Mouse (Mus musculus): ENCODE results near the gene Hes3. TPM values are rescaled to one million over a fixed set of nuclear protein-coding genes. Genes with fewer than 3 reads are reported as not detected.
A peak's percentile ranks its signal among the peaks of the same experiment; 100 is the strongest.

Hes3 gene
- polyA plus RNA-seq, 1 experiment from 2014 or later, result 1.2 TPM

DNA sequence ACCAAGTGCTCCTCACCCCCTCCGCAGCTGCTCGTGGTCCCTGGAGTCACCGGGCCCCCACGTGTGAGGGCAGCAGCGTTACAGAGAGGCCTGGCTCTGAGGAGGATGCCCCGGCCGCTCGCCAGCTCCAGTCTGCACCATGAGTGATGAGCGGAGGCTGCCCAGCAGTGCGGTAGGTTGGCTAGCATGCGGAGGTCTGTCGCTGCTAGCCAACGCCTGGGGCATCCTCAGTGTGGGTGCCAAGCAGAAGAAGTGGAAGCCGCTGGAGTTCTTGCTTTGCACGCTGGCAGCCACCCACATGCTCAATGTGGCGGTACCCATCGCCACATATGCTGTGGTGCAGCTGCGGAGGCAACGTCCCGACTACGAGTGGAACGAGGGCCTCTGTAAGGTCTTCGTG is 12.5 kb downstream of the Hes3 start:
- no peak overlapping the region for H3K27ac ChIP-seq (replicated peaks; ENCODE audit: low read depth, low read length)
- no peak overlapping the region for H3K4me3 ChIP-seq (replicated peaks; ENCODE audit: low read depth, low read length)
- no peak for ATAC-seq (ENCODE audit: low FRiP score, low TSS enrichment)
- no peak for DNase-seq
- no peak overlapping the region for H3K4me2 ChIP-seq (ENCODE audit: low read length)
- H3K36me3 ChIP-seq (ENCODE audit: control insufficient read depth, insufficient read depth, low read length), result peaks cover 11% of the 10 kb centered on the region; the same call in 1 of the 2 replicates
- H3K27me3 ChIP-seq (ENCODE audit: control insufficient read depth, insufficient read depth, low read length), result peaks cover 82% of the 10 kb centered on the region
- H3K9me3 ChIP-seq (ENCODE audit: control insufficient read depth, low read length), result no peaks in the 10 kb centered on the region
- no peak overlapping the region for H3K9ac ChIP-seq (replicated peaks; ENCODE audit: low read length)
- 88% methylated on average over 23 of the region's 23 CpGs for WGBS
- H3K4me1 ChIP-seq (ENCODE audit: control insufficient read depth, insufficient read depth, low read length), result peaks cover 9% of the 10 kb centered on the region; the same call in 1 of the 2 replicates

- no peak overlapping the region for H3K4me2 ChIP-seq (ENCODE audit: low read length)
- WGBS, result 78% methylated on average over 2 of the region's 2 CpGs
- no peak overlapping the region for H3K27ac ChIP-seq (replicated peaks; ENCODE audit: low read depth, low read length)
- no peaks in the 10 kb centered on the region for H3K9me3 ChIP-seq (ENCODE audit: control insufficient read depth, low read length)
- DNase-seq (no peak), ATAC-seq (ENCODE audit: low FRiP score, low TSS enrichment) (no peak)
- H3K36me3 ChIP-seq (ENCODE audit: control insufficient read depth, insufficient read depth, low read length), result peaks cover 11% of the 10 kb centered on the region; the same call in 1 of the 2 replicates
- H3K4me1 ChIP-seq (ENCODE audit: control insufficient read depth, insufficient read depth, low read length), result peaks cover 16% of the 10 kb centered on the region; the same call in 1 of the 2 replicates
- H3K4me3 ChIP-seq (replicated peaks; ENCODE audit: low read depth, low read length), result no peak overlapping the region
- H3K9ac ChIP-seq (replicated peaks; ENCODE audit: low read length), result no peak overlapping the region
- peaks cover 76% of the 10 kb centered on the region for H3K27me3 ChIP-seq (ENCODE audit: control insufficient read depth, insufficient read depth, low read length)
Measured at GRCm38 (mm10) chr4:152277916-152278315, 13.5 kb downstream of the Hes3 start.

GRCm38 (mm10) chr4:152276389-152277347 is 14.8 kb downstream of the Hes3 start:
- Histone ChIP-seq H3K4me3 (replicated peaks; ENCODE audit: low read depth, low read length) (no peak overlapping the region), H3K9ac (replicated peaks; ENCODE audit: low read length) (no peak overlapping the region), H3K27me3 (ENCODE audit: control insufficient read depth, insufficient read depth, low read length) (peaks cover 65% of the 10 kb centered on the region), H3K27ac (replicated peaks; ENCODE audit: low read depth, low read length) (no peak overlapping the region), H3K4me1 (ENCODE audit: control insufficient read depth, insufficient read depth, low read length) (peaks cover 17% of the 10 kb centered on the region; the same call in 1 of the 2 replicates), H3K4me2 (ENCODE audit: low read length) (no peak overlapping the region), H3K36me3 (ENCODE audit: control insufficient read depth, insufficient read depth, low read length) (peaks cover 11% of the 10 kb centered on the region; the same call in 1 of the 2 replicates), H3K9me3 (ENCODE audit: control insufficient read depth, low read length) (no peaks in the 10 kb centered on the region)
- 54% methylated on average over 10 of the region's 10 CpGs for whole genome bisulfite sequencing
- no peak for DNase-seq
- no peak for ATAC-seq (ENCODE audit: low FRiP score, low TSS enrichment)

DNA sequence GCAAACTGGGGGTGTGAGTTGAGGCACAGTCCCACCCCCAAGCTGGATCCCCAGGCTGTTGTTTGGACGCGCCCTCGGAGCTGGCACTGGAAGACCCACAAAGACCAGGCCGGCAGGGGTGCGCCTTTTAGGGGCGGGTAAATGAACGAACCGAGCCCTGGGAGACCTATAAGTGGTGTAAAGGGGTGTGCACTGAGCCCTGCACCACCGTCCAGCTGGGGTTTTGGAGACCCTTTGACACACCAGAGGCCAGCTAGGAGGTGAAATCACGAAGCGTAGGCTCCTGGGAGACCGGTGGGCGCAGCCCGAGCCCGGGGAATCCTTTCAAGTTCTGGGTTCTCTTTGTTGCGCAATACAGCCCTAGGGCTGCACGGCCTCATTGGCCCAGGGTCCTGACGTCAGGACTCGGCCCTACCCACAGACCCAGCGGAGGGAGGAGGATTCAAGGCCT is 16.8 kb downstream of the Hes3 start:
- DNase-seq (peak; percentile 70), ATAC-seq (ENCODE audit: low FRiP score, low TSS enrichment) (peak; percentile 35; the same call in 1 of the 2 replicates)
- under 1% methylated on average over 20 of the region's 20 CpGs for WGBS
- peaks cover 48% of the 10 kb centered on the region for H3K27me3 ChIP-seq (ENCODE audit: control insufficient read depth, insufficient read depth, low read length)
- peak overlapping the region; percentile 74 for H3K9ac ChIP-seq (replicated peaks; ENCODE audit: low read length)
- H3K4me1 ChIP-seq (ENCODE audit: control insufficient read depth, insufficient read depth, low read length), result peaks cover 17% of the 10 kb centered on the region; the same call in 1 of the 2 replicates
- no peak overlapping the region for H3K27ac ChIP-seq (replicated peaks; ENCODE audit: low read depth, low read length)
- peak overlapping the region; percentile 87 for H3K4me2 ChIP-seq (ENCODE audit: low read length)
- peak overlapping the region; percentile 57 for H3K4me3 ChIP-seq (replicated peaks; ENCODE audit: low read depth, low read length)
- H3K9me3 ChIP-seq (ENCODE audit: control insufficient read depth, low read length), result no peaks in the 10 kb centered on the region
- peaks cover 2% of the 10 kb centered on the region; the same call in 1 of the 2 replicates for H3K36me3 ChIP-seq (ENCODE audit: control insufficient read depth, insufficient read depth, low read length)

GRCm38 (mm10) chr4:152273621-152274236 is 17.7 kb downstream of the Hes3 start, which contains the start of gene Gpr153:
Gene Gpr153, plus strand, starts transcription at chr4:152274232.
- WGBS, result 1% methylated on average over 46 of the region's 48 CpGs
- Histone ChIP-seq H3K4me2 (ENCODE audit: low read length) (peak within 1 kb of the TSS; percentile 87), H3K27ac (replicated peaks; ENCODE audit: low read depth, low read length) (peak within 1 kb of the TSS; percentile 64), H3K9ac (replicated peaks; ENCODE audit: low read length) (peak within 1 kb of the TSS; percentile 74), H3K9me3 (ENCODE audit: control insufficient read depth, low read length) (no peaks in the 10 kb centered on the region), H3K4me1 (ENCODE audit: control insufficient read depth, insufficient read depth, low read length) (peaks cover 17% of the 10 kb centered on the region; the same call in 1 of the 2 replicates), H3K27me3 (ENCODE audit: control insufficient read depth, insufficient read depth, low read length) (peaks cover 42% of the 10 kb centered on the region), H3K4me3 (replicated peaks; ENCODE audit: low read depth, low read length) (peak within 1 kb of the TSS; percentile 57), H3K36me3 (ENCODE audit: control insufficient read depth, insufficient read depth, low read length) (no peaks in the 10 kb centered on the region)
- ATAC-seq (ENCODE audit: low FRiP score, low TSS enrichment) (peak; percentile 54), DNase-seq (peak; percentile 76)

DNA sequence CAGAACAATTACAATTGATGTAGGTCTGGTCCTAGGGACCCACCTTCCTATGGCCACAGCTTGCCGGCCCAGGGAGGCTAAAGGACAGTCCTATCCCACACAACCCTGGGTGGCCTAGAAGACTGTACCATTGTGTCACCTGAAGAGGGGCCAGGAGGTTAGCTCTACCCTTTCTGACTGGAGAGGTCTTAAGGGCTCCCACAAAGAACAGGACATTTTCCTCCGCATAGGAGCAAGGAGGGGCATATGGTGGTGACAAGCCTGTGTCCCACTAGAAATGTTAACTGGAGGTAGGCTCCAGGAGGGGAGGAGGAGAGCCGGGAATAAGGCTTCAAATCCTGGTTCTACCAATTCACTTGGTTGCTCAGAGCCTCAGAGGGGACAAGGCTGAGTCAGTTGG is 18.3 kb downstream of the Hes3 start:
- H3K27ac ChIP-seq (replicated peaks; ENCODE audit: low read depth, low read length), result peak overlapping the region; percentile 64
- 22% methylated on average over 3 of the region's 3 CpGs for WGBS
- DNase-seq, result no peak
- H3K4me2 ChIP-seq (ENCODE audit: low read length), result peak overlapping the region; percentile 87
- peak overlapping the region; percentile 74; the same call in 1 of the 2 replicates for H3K9ac ChIP-seq (replicated peaks; ENCODE audit: low read length)
- no peak for ATAC-seq (ENCODE audit: low FRiP score, low TSS enrichment)
- H3K36me3 ChIP-seq (ENCODE audit: control insufficient read depth, insufficient read depth, low read length), result no peaks in the 10 kb centered on the region; the same call in 1 of the 2 replicates
- H3K4me1 ChIP-seq (ENCODE audit: control insufficient read depth, insufficient read depth, low read length), result peaks cover 17% of the 10 kb centered on the region; the same call in 1 of the 2 replicates
- peaks cover 42% of the 10 kb centered on the region for H3K27me3 ChIP-seq (ENCODE audit: control insufficient read depth, insufficient read depth, low read length)
- no peaks in the 10 kb centered on the region for H3K9me3 ChIP-seq (ENCODE audit: control insufficient read depth, low read length)
- no peak overlapping the region for H3K4me3 ChIP-seq (replicated peaks; ENCODE audit: low read depth, low read length)

DNA sequence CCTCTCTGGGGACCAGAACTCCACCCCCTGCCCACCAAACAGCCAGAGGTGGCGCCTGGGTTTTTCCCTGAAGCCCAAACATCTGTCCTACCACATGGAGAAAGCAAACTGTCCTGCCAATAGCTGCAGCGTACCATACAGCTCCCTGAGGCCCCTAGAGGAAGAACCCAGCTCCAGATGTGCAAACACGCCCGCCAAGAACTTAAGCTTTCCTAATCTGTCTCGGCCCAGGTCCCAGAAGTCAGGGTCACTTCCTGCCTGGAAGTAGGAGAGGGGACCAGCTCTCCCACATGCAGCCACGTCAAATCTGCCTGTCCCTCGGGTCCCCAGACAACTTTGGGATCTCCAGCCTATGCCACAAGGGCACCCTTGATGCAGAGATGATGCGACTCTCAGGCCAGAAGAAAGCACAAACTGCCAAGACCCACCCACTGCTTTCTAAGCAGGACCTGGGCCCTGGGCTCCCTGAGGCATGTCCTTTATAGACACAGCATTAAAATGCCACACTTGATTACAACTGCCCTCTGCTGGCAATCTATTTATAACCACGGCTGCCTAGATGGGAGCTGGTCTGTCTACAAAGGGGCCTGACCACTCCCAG is 18.9 kb downstream of the Hes3 start:
- Histone ChIP-seq H3K4me3 (replicated peaks; ENCODE audit: low read depth, low read length) (no peak overlapping the region), H3K4me2 (ENCODE audit: low read length) (no peak overlapping the region), H3K9ac (replicated peaks; ENCODE audit: low read length) (no peak overlapping the region), H3K27ac (replicated peaks; ENCODE audit: low read depth, low read length) (0 out of 2 replicates have a peak overlapping the region, but pooled peaks have one; percentile 64), H3K36me3 (ENCODE audit: control insufficient read depth, insufficient read depth, low read length) (no peaks in the 10 kb centered on the region; the same call in 1 of the 2 replicates), H3K27me3 (ENCODE audit: control insufficient read depth, insufficient read depth, low read length) (peaks cover 41% of the 10 kb centered on the region), H3K9me3 (ENCODE audit: control insufficient read depth, low read length) (no peaks in the 10 kb centered on the region), H3K4me1 (ENCODE audit: control insufficient read depth, insufficient read depth, low read length) (peaks cover 17% of the 10 kb centered on the region; the same call in 1 of the 2 replicates)
- ATAC-seq (ENCODE audit: low FRiP score, low TSS enrichment) (no peak), DNase-seq (peak; percentile 62)
- 31% methylated on average over 9 of the region's 9 CpGs for WGBS

DNA sequence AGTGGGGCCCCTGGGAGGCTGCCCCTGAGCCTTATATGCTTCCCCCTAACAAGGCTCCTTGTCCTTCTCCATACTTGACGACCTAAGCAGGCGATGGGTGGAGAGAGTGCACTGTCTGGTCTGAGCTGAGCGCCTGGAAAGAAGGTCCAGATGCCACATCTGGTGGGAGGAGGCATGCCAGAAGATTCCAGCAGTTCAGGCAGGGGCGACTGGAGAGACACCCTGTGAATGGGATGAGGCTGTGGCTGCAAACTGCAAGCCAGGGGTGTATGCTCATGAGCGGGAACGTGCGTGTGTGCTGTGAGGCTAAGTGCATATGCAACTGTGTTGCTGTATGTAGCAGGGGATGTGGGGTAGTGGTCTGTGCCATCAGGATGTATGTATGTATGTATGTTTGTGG is 19.5 kb downstream of the Hes3 start:
- Histone ChIP-seq H3K36me3 (ENCODE audit: control insufficient read depth, insufficient read depth, low read length) (no peaks in the 10 kb centered on the region; the same call in 1 of the 2 replicates), H3K27ac (replicated peaks; ENCODE audit: low read depth, low read length) (no peak overlapping the region), H3K9me3 (ENCODE audit: control insufficient read depth, low read length) (no peaks in the 10 kb centered on the region), H3K4me2 (ENCODE audit: low read length) (no peak overlapping the region), H3K4me3 (replicated peaks; ENCODE audit: low read depth, low read length) (no peak overlapping the region), H3K4me1 (ENCODE audit: control insufficient read depth, insufficient read depth, low read length) (peaks cover 17% of the 10 kb centered on the region; the same call in 1 of the 2 replicates), H3K27me3 (ENCODE audit: control insufficient read depth, insufficient read depth, low read length) (peaks cover 36% of the 10 kb centered on the region), H3K9ac (replicated peaks; ENCODE audit: low read length) (no peak overlapping the region)
- no peak for ATAC-seq (ENCODE audit: low FRiP score, low TSS enrichment)
- WGBS, result 74% methylated on average over 7 of the region's 7 CpGs
- no peak for DNase-seq

All from midbrain, embryonic 14.5 days (tissue).